Mouse (Mus musculus) midbrain, postnatal 0 days (tissue): ENCODE measurements at regions not wholly inside any gene's neighbourhood (a gene's known extent, or its start where the extent isn't known, plus 50 kb on each side); places are given as distances from the start of the nearest gene placed in this dataset.

Experiments used
- ATAC-seq: fragments of 200-750 bp; cut with Nextera tagmentation; 2 replicates; pipeline ENCODE4 v1.8.0; 2017; ENCODE audit warnings: moderate number of reproducible peaks, mild to moderate bottlenecking, moderate TSS enrichment, moderate library complexity; ENCODE audit not compliant: low FRiP score
- DNase-seq: peaks from one replicate; pipeline ENCODE4 v3.0.0-alpha.2; 2015; ENCODE audit warnings: low spot score
- H3K27ac ChIP-seq: fragments of 300-500 bp; sonication (generic); 2 replicates; pipeline ENCODE4 v1.5.1; 2014; ENCODE audit warnings: low read depth, mild to moderate bottlenecking, low read length, mixed read lengths
- H3K27me3 ChIP-seq: fragments of 300-500 bp; sonication (generic); 2 replicates; pipeline ENCODE4 v1.6.1; 2014; ENCODE audit warnings: low read length, control low read depth, mixed read lengths; ENCODE audit not compliant: insufficient read depth
- H3K36me3 ChIP-seq: fragments of 300-500 bp; sonication (generic); 2 replicates; pipeline ENCODE4 v1.6.1; 2014; ENCODE audit warnings: low read length, control low read depth, mixed read lengths; ENCODE audit not compliant: insufficient read depth
- H3K4me1 ChIP-seq: fragments of 300-500 bp; sonication (generic); 2 replicates; pipeline ENCODE4 v1.6.1; 2014; ENCODE audit warnings: mild to moderate bottlenecking, control low read depth, antibody characterized with exemption, low read length, mixed read lengths; ENCODE audit not compliant: insufficient read depth
- H3K4me2 ChIP-seq: fragments of 300-500 bp; sonication (generic); 2 replicates; pipeline ENCODE4 v1.6.1; 2014; ENCODE audit warnings: low read depth, mild to moderate bottlenecking, low read length, mixed read lengths; ENCODE audit not compliant: poor library complexity, severe bottlenecking
- H3K4me3 ChIP-seq: fragments of 300-500 bp; sonication (generic); 2 replicates; pipeline ENCODE4 v1.5.1; 2014; ENCODE audit warnings: low read depth, mild to moderate bottlenecking, low read length, moderate library complexity
- H3K9ac ChIP-seq: fragments of 300-500 bp; sonication (generic); replicated peaks from 2 replicates; pipeline ENCODE4 v1.6.1; 2014; ENCODE audit warnings: mild to moderate bottlenecking, low read length, moderate library complexity, mixed read lengths; ENCODE audit not compliant: poor library complexity, severe bottlenecking
- H3K9me3 ChIP-seq: fragments of 300-500 bp; sonication (generic); 2 replicates; pipeline ENCODE4 v1.6.1; 2016; ENCODE audit warnings: low read length, control low read depth
- CTCF ChIP-seq: IDR thresholded peaks from 2 replicates; pipeline ENCODE4 v1.5.1; 2016; ENCODE audit warnings: antibody characterized with exemption, mild to moderate bottlenecking
- WGBS: fragments of 180-500 bp; shearing (Covaris S2); extraction: QIAGEN DNeasy Blood & Tissue Kit; methylation state at CpG from one replicate; pipeline ENCODE4 v1.1.7; 2014; 5-methylcytosine and 5-hydroxymethylcytosine counted together

DNA sequence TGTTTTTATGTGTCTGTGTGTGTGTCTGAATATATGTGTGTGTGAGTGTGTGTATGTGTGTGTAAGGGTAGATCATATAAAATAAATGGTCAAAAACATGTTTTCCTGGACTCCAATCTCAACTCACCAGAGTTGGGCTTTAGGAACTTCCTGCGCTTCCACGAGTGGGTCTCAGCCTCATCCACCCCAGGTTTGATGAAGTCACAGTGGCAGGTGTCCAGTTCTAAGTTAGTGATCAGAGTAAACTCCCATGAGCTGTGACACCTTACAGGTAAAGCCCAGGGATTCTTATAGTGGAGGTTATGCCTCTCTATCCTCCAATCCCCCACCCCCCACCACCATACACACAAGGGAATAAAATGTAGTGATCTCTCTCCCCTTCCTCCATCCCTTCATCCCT lies 152.6 kb downstream of the Fndc1 start:
- Histone ChIP-seq H3K36me3 (no peaks in the 10 kb centered on the region), H3K4me1 (no peaks in the 10 kb centered on the region), H3K9ac (no peak overlapping the region), H3K9me3 (no peaks in the 10 kb centered on the region), H3K27me3 (no peaks in the 10 kb centered on the region), H3K4me2 (no peak overlapping the region), H3K4me3 (no peak overlapping the region), H3K27ac (no peak overlapping the region)
- ATAC-seq (no peak), DNase-seq (no peak)
- WGBS = 93% methylated on average over 2 of the region's 2 CpGs
- no peak for TF ChIP-seq CTCF

DNA sequence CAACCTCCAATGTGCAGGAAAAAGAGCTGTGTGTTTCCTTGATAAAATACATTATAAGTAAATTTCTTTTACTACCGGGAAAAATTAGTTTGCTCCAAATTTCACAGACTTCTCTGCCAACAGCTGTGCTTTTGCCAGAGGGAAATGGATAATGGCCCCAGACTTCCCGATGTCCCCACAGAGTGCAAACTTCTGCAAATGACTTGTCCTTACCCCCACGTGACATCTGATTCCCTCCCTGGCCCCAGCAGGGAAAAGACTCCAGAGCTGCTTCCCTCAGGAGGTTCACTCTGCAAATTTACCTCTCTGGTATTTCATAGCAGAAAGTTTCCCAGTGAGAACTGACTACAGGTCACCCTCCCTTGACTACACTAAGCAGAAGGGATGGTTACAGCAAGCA lies 159.3 kb downstream of the Fndc1 start:
- no peaks in the 10 kb centered on the region for H3K36me3 ChIP-seq
- no peak overlapping the region for H3K9ac ChIP-seq
- no peaks in the 10 kb centered on the region for H3K4me1 ChIP-seq
- TF ChIP-seq CTCF = no peak
- no peak overlapping the region for H3K4me2 ChIP-seq
- H3K27ac ChIP-seq = no peak overlapping the region
- no peak for ATAC-seq
- no peak for DNase-seq
- H3K9me3 ChIP-seq = no peaks in the 10 kb centered on the region
- WGBS = 59% methylated on average over 3 of the region's 3 CpGs
- H3K4me3 ChIP-seq = no peak overlapping the region
- no peaks in the 10 kb centered on the region for H3K27me3 ChIP-seq

DNA sequence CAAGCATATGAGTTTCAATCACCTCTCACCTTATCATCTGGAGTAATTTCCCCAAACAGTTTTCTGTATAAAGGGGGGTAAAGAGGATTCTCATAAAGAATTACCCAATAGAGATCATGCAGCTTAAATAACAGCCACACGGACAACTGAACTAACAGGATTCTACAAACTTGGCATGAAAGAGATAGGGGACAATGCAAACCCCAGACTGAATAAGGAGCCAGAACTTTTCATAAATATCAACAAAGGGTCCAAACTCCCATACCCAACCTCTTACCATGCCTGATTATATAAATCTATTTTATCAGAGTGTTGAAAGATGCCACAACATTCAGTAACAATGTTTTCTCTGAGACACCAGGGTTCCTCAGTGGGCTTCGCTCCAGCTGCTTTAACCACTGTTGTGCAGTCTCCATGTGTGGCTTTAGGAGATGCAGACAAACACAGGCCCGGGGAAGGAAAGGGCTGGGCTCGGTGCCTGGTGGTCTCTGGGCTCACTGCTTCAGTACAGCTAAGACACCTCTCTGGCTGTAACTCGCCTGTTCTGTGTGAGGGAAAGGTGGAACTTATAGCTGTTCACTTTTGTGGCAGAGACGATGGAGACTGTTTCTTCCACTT lies 160.2 kb downstream of the Fndc1 start:
- DNase-seq (peak; percentile 12), ATAC-seq (no peak)
- Histone ChIP-seq H3K9ac (no peak overlapping the region), H3K27ac (no peak overlapping the region), H3K4me3 (no peak overlapping the region), H3K9me3 (no peaks in the 10 kb centered on the region), H3K4me1 (no peaks in the 10 kb centered on the region), H3K36me3 (no peaks in the 10 kb centered on the region), H3K4me2 (no peak overlapping the region), H3K27me3 (no peaks in the 10 kb centered on the region)
- 61% methylated on average over 6 of the region's 6 CpGs for WGBS
- TF ChIP-seq CTCF = no peak

DNA sequence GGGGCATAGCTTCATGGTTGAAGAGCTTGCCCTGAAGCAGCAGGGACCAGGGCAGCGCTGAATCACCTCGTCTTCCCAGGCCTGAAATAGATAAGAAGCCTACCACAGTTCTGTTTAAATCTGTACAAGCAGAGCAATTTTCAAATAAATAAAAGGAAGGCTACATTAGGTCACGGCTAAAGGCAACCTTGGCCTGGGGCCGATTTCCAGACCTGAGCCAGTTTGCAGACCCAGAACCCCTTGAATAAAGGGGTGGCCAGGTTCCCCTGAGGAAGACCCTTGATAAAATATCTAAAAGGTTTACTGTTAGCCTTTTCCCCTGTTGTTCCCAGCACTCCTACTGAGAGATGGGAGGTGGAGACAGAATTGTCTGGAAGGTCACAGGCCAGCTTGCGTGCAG lies 160.9 kb downstream of the Fndc1 start:
- no peak for TF ChIP-seq CTCF
- no peak for ATAC-seq
- no peak overlapping the region for H3K27ac ChIP-seq
- H3K9ac ChIP-seq = no peak overlapping the region
- H3K4me1 ChIP-seq = no peaks in the 10 kb centered on the region
- no peaks in the 10 kb centered on the region for H3K9me3 ChIP-seq
- no peak overlapping the region for H3K4me3 ChIP-seq
- H3K36me3 ChIP-seq = no peaks in the 10 kb centered on the region
- 74% methylated on average over 5 of the region's 5 CpGs for WGBS
- DNase-seq = no peak
- no peak overlapping the region for H3K4me2 ChIP-seq
- no peaks in the 10 kb centered on the region for H3K27me3 ChIP-seq

DNA sequence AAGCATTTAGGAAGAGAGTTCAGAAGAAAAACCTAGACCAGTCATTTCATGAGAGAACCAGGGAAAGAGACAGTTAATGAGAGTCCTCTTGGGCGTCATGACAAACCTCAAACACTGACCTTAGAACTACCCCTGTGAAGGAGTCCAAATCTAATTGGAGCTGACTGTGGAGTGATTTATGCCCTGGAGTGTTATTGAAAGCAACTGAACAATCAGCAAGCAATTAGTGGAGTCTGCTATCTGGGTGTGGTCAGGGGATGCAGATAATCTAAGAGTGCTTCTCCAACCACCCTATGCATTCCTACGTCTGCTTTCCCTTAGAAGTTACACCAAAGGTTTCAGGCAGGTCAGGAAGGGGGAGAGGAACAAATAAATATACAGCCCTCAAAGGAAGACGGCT lies 161.4 kb downstream of the Fndc1 start:
- Histone ChIP-seq H3K4me1 (no peaks in the 10 kb centered on the region), H3K27ac (no peak overlapping the region), H3K4me3 (no peak overlapping the region), H3K9me3 (no peaks in the 10 kb centered on the region), H3K27me3 (no peaks in the 10 kb centered on the region), H3K36me3 (no peaks in the 10 kb centered on the region), H3K9ac (no peak overlapping the region), H3K4me2 (no peak overlapping the region)
- 71% methylated on average over 3 of the region's 3 CpGs for WGBS
- DNase-seq (no peak), ATAC-seq (no peak)
- TF ChIP-seq CTCF = no peak

DNA sequence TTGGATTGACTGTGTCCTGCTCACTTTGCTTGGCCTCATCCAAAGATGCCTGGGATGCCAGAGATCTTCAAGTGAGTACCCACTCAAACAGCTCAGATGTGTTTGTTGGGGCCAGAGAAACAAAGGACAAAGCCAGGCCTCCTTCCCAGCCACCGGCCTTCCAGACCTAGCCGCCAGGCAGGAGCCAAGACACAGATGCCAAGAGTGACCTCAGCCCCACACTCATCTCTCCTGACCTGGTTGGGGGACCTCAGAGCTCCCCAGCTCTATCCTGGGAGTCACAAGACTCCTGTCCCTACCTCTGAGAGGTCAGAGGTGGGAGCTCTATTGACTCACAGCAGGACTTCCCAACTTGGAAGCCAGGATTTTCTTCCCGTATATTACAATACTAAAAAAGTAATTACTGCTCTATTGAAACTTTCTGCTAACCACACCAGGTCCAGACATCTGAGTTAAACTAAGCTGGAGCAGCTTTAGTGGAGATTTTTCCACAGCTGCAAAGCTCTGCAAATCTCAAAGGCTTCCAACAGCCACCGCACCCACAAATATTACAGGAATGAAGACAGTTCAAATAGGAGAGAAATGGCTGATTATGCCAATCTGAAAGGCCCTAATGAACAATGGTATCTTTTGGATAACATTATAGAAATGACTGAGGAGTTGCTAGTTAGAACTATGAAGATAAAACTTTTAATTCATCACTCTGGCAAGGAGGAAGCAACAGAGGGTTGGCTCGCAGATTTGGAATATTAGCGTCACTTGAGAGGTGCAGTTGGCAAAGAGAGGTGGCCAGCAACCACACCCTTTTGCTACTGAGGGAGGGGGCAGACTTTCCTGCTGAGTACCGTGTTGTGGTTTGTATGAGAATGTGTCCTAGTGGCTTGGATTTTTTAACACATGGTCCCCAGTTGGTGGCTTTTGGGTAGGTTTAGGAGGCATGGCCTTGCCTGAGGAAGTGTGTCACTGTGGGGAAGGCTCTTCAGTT lies 162.9 kb downstream of the Fndc1 start:
- H3K27ac ChIP-seq = no peak overlapping the region
- H3K27me3 ChIP-seq = no peaks in the 10 kb centered on the region
- no peak overlapping the region for H3K9ac ChIP-seq
- H3K4me1 ChIP-seq = no peaks in the 10 kb centered on the region
- H3K36me3 ChIP-seq = no peaks in the 10 kb centered on the region
- TF ChIP-seq CTCF = no peak
- no peak overlapping the region for H3K4me3 ChIP-seq
- H3K4me2 ChIP-seq = no peak overlapping the region
- no peaks in the 10 kb centered on the region for H3K9me3 ChIP-seq
- 86% methylated on average over 7 of the region's 7 CpGs for WGBS
- DNase-seq (no peak), ATAC-seq (no peak)
